Mouse (Mus musculus) cerebellum, adult 2 months (tissue): ENCODE data around the gene Fam234b.

Source experiments
- CTCF ChIP-seq: fragments of 200-500 bp; IDR thresholded peaks from 2 replicates; pipeline ENCODE4 v1.5.1; 2011; ENCODE audit warnings: low read depth, mild to moderate bottlenecking, control low read depth, low read length, moderate library complexity, borderline replicate concordance; ENCODE audit not compliant: insufficient read depth
- POLR2A ChIP-seq: fragments of 200-500 bp; IDR thresholded peaks from 2 replicates; pipeline ENCODE4 v1.6.1; 2011; ENCODE audit warnings: low read length, control low read depth, borderline replicate concordance; ENCODE audit not compliant: insufficient read depth

GRCm38 (mm10) chr6:135271761-135272160, 74.0 kb downstream of the Fam234b start:
- no peak for TF ChIP-seq CTCF
- no peak for TF ChIP-seq POLR2A
